Mouse (Mus musculus): ENCODE results near the gene Gm49366. TPM values are rescaled to one million over a fixed set of nuclear protein-coding genes. Genes with fewer than 3 reads are reported as not detected.
"Not testable (repeated sequence)": the region's sequence is repeated elsewhere in the genome, so short reads cannot be mapped to it uniquely, and the experiment has no call there.

Gene Gm49366
- polyA plus RNA-seq, 1 experiment from 2014 or later = not detected

DNA sequence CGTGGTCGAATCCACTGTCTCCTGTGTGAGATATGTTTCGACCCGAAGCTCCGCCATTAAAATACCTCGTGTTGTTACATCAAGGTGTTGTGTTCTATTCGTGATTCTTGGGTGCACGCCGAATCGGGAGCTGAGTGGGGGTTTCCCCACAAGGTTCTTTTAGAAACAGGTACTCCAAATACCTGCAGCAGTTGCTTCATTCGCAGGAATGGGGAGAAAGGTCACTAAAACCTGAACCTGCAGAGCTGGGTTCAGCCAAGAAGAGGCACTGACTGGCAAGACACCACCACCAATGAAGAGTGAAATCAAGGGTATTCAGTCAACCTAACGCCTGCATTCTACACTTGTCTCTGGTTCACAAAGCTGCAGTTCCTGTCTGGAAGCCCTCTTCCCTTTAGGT is 30.5 kb upstream of the Gm49366 start:
- Histone ChIP-seq H3K4me2 (ENCODE audit: low read length) (no peak overlapping the region), H3K27me3 (ENCODE audit: control insufficient read depth, insufficient read depth, low read length) (no peaks in the 10 kb centered on the region), H3K9me3 (ENCODE audit: control insufficient read depth, low read length) (no peaks in the 10 kb centered on the region), H3K36me3 (ENCODE audit: control insufficient read depth, insufficient read depth, low read length) (no peaks in the 10 kb centered on the region), H3K27ac (replicated peaks in 1 of 2; ENCODE audit: control insufficient read depth in 1 of 2, insufficient read depth in 1 of 2, low read depth in 2 of 2, low read length in 2 of 2) (no peak overlapping the region), H3K9ac (ENCODE audit: low read length) (no peak overlapping the region), H3K4me3 (ENCODE audit: control insufficient read depth in 1 of 2, insufficient read depth in 1 of 2, low read depth in 1 of 2, low read length in 2 of 2) (no peak overlapping the region), H3K4me1 (ENCODE audit: control insufficient read depth in 2 of 2, insufficient read depth in 2 of 2, low read length in 2 of 2) (peaks cover 3 to 5% of the 10 kb centered on the region in 2 experiments; a peak in 2 of 4 replicates)
- no peak for ATAC-seq (ENCODE audit: insufficient number of reproducible peaks, insufficient read depth, low FRiP score, low read depth)
- 89% methylated on average over 11 of the region's 12 CpGs for WGBS

DNA sequence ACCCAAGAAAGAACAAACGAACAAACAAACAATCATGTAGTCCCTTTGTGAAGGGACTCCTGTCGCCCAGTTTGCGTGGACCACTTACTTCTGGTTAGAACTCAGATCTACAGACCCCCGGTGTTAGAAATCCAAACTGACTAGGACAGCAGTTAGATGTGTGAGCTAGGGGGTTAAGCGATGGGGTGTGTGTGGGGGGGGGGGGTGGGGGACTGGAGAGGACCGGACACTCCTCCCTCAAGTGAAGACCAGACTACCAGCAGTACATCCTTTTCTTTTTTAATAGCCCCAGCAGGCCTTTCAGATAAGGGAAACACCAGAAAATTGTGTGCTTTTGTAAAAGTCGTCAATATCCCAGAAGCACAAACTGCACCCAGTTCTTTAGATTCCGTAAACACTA is 30.0 kb upstream of the Gm49366 start:
- no peaks in the 10 kb centered on the region for H3K27me3 ChIP-seq (ENCODE audit: control insufficient read depth, insufficient read depth, low read length)
- H3K36me3 ChIP-seq (ENCODE audit: control insufficient read depth, insufficient read depth, low read length) = no peaks in the 10 kb centered on the region
- peak overlapping the region in 1 of 2 experiments; percentile 48; a peak in 3 of 4 replicates for H3K27ac ChIP-seq (replicated peaks in 1 of 2; ENCODE audit: control insufficient read depth in 1 of 2, insufficient read depth in 1 of 2, low read depth in 2 of 2, low read length in 2 of 2)
- H3K9ac ChIP-seq (ENCODE audit: low read length) = peak overlapping the region; percentile 69
- WGBS = 70% methylated on average over 7 of the region's 8 CpGs
- H3K9me3 ChIP-seq (ENCODE audit: control insufficient read depth, low read length) = no peaks in the 10 kb centered on the region
- ATAC-seq (ENCODE audit: insufficient number of reproducible peaks, insufficient read depth, low FRiP score, low read depth) = no peak
- peak overlapping the region; percentile 66 for H3K4me2 ChIP-seq (ENCODE audit: low read length)
- H3K4me1 ChIP-seq (ENCODE audit: control insufficient read depth in 2 of 2, insufficient read depth in 2 of 2, low read length in 2 of 2) = peaks cover 3 to 5% of the 10 kb centered on the region in 2 experiments; a peak in 2 of 4 replicates
- peak overlapping the region in 1 of 2 experiments; percentile 45; a peak in 2 of 4 replicates for H3K4me3 ChIP-seq (ENCODE audit: control insufficient read depth in 1 of 2, insufficient read depth in 1 of 2, low read depth in 1 of 2, low read length in 2 of 2)

DNA sequence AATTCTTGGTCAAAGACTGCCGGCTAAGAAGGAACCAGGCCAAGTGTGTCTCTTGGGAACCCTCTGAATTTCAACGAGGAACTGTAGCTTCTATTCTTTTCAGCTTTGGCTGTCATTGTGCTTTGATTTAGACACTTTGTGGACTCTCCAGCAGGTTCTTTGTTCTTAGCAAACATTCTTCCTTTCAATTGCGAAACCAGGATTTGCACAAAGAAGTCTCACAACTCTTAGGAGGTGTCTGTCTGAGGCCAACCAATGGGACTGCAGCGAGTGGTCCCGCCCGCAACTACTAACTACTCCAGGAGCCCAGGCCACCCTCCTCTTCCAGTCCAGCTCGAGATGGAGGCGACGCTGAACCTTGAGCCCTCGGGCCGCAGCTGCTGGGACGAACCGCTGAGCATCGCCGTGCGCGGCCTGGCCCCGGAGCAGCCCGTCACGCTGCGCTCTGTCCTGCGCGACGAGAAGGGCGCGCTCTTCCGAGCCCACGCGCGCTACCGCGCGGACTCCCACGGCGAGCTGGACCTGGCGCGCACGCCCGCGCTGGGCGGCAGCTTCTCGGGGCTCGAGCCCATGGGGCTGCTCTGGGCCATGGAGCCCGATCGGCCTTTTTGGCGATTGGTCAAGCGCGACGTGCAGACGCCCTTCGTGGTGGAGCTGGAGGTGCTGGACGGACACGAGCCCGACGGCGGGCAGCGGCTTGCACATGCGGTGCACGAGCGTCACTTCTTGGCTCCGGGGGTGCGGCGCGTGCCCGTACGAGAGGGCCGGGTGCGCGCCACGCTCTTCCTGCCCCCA is 29.4 kb upstream of the Gm49366 start, which contains the start of gene Acot1:
Gene Acot1, plus strand, starts transcription at position 320 of the 795 bp plus-strand sequence.
- H3K9me3 ChIP-seq (ENCODE audit: control insufficient read depth, low read length); H3K27me3 ChIP-seq (ENCODE audit: control insufficient read depth, insufficient read depth, low read length); H3K36me3 ChIP-seq (ENCODE audit: control insufficient read depth, insufficient read depth, low read length); H3K4me1 ChIP-seq (ENCODE audit: control insufficient read depth in 2 of 2, insufficient read depth in 2 of 2, low read length in 2 of 2): not testable (repeated sequence)
- H3K4me2 ChIP-seq (ENCODE audit: low read length) = peak within 1 kb of the TSS; percentile 66
- 1% methylated on average over 51 of the region's 70 CpGs for WGBS
- H3K27ac ChIP-seq (replicated peaks in 1 of 2; ENCODE audit: control insufficient read depth in 1 of 2, insufficient read depth in 1 of 2, low read depth in 2 of 2, low read length in 2 of 2) = peak within 1 kb of the TSS in 1 of 2 experiments; percentile 48; a peak in 3 of 4 replicates
- peak within 1 kb of the TSS; percentile 45 to 49 for H3K4me3 ChIP-seq (ENCODE audit: control insufficient read depth in 1 of 2, insufficient read depth in 1 of 2, low read depth in 1 of 2, low read length in 2 of 2)
- H3K9ac ChIP-seq (ENCODE audit: low read length) = peak within 1 kb of the TSS; percentile 69
- ATAC-seq (ENCODE audit: insufficient number of reproducible peaks, insufficient read depth, low FRiP score, low read depth) = peak; percentile 91

DNA sequence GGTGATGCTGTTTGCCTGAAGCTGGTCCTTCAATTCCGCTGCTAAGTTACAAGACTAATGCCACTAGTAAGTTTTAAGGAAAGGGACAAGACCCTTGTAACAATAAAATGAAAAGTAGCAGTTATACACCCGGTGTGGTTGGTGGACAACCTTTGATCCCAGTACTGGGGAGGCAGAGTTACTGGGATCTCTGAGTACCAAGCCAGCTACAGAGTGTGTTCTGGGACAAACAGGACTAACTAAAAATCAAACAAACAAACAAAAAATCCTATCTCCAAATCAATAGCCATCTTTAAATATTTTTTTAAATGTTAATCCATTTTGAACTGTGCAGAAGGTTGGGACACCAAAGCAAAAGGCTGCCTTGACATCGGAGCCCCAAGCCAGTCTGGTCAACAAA is 28.5 kb upstream of the Gm49366 start:
- no peaks in the 10 kb centered on the region for H3K9me3 ChIP-seq (ENCODE audit: control insufficient read depth, low read length)
- 84% methylated on average over 3 of the region's 3 CpGs for WGBS
- peak overlapping the region; percentile 66 for H3K4me2 ChIP-seq (ENCODE audit: low read length)
- H3K4me3 ChIP-seq (ENCODE audit: control insufficient read depth in 1 of 2, insufficient read depth in 1 of 2, low read depth in 1 of 2, low read length in 2 of 2) = peak overlapping the region; percentile 45 to 49
- 0 out of 2 replicates have a peak overlapping the region, but pooled peaks have one; percentile 69 for H3K9ac ChIP-seq (ENCODE audit: low read length)
- H3K36me3 ChIP-seq (ENCODE audit: control insufficient read depth, insufficient read depth, low read length) = peaks cover 6% of the 10 kb centered on the region; the same call in 1 of the 2 replicates
- no peak for ATAC-seq (ENCODE audit: insufficient number of reproducible peaks, insufficient read depth, low FRiP score, low read depth)
- H3K27ac ChIP-seq (replicated peaks in 1 of 2; ENCODE audit: control insufficient read depth in 1 of 2, insufficient read depth in 1 of 2, low read depth in 2 of 2, low read length in 2 of 2) = no peak overlapping the region
- H3K27me3 ChIP-seq (ENCODE audit: control insufficient read depth, insufficient read depth, low read length) = no peaks in the 10 kb centered on the region
- peaks cover 3 to 5% of the 10 kb centered on the region in 2 experiments; a peak in 2 of 4 replicates for H3K4me1 ChIP-seq (ENCODE audit: control insufficient read depth in 2 of 2, insufficient read depth in 2 of 2, low read length in 2 of 2)

DNA sequence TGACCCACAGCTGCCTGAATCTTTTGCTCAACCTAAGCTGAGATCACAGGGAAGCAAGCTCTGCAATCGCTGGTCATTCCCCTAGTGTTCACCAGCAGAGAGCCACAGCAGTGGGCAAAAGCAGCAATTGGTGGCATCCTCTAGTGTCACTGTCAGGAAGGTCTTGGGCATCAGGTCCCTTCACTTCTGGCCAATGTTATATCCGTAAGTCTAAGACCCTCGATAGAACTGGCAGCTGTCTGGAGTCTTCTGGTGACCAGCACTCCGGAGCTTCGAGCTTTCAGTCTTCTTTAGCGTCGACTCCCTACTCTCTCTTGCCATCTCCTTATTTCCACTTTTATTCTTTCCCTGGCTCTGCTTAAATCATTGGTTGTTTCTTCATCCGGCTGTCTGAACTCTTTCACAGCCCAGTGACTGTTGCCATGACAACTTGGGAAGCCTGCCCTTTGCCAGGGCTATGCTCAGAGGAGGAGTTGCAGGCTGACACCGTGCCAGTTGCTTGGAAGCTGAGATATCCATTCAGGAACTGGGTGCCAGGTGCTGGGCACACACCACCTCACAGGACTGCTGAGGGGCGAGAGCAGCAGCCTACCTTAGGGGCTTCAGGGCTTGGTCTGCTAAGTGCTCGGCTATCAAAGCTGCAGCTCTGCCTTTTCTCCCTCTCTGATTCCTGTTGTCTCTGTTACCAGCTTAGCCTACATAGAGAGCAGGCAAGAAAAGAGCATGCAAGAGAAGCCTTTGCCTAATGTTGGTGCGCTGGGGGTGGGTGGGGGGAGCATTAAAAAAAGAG is 27.3 kb upstream of the Gm49366 start:
- peaks cover 3 to 5% of the 10 kb centered on the region in 2 experiments; a peak in 2 of 4 replicates for H3K4me1 ChIP-seq (ENCODE audit: control insufficient read depth in 2 of 2, insufficient read depth in 2 of 2, low read length in 2 of 2)
- H3K27ac ChIP-seq (replicated peaks in 1 of 2; ENCODE audit: control insufficient read depth in 1 of 2, insufficient read depth in 1 of 2, low read depth in 2 of 2, low read length in 2 of 2) = no peak overlapping the region
- H3K4me2 ChIP-seq (ENCODE audit: low read length) = peak overlapping the region; percentile 15; the same call in 1 of the 2 replicates
- H3K9me3 ChIP-seq (ENCODE audit: control insufficient read depth, low read length) = no peaks in the 10 kb centered on the region
- WGBS = 60% methylated on average over 12 of the region's 12 CpGs
- no peaks in the 10 kb centered on the region for H3K27me3 ChIP-seq (ENCODE audit: control insufficient read depth, insufficient read depth, low read length)
- H3K9ac ChIP-seq (ENCODE audit: low read length) = no peak overlapping the region
- H3K4me3 ChIP-seq (ENCODE audit: control insufficient read depth in 1 of 2, insufficient read depth in 1 of 2, low read depth in 1 of 2, low read length in 2 of 2) = no peak overlapping the region
- H3K36me3 ChIP-seq (ENCODE audit: control insufficient read depth, insufficient read depth, low read length) = peaks cover 9% of the 10 kb centered on the region; the same call in 1 of the 2 replicates
- no peak for ATAC-seq (ENCODE audit: insufficient number of reproducible peaks, insufficient read depth, low FRiP score, low read depth)

DNA sequence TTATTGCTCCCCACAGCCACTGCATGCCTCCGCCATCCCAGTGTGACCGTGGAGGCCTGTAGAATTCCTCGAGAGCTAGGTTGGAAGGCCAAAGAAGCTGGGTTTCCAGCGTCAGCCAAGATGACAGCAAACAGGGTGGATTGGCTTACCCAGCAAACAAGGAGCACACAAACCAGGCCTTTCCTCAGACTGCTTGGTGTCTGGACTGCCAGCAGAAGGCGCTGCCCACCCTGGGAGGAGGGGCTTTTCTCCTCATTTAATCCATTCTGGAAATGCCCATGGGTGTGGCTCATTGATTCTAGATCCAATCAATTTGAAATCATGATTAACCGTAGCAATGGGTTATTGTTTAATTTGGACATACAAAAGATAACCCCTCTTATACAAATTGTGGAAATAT is 25.6 kb upstream of the Gm49366 start:
- Histone ChIP-seq H3K4me2 (ENCODE audit: low read length) (no peak overlapping the region), H3K27ac (replicated peaks in 1 of 2; ENCODE audit: control insufficient read depth in 1 of 2, insufficient read depth in 1 of 2, low read depth in 2 of 2, low read length in 2 of 2) (no peak overlapping the region), H3K36me3 (ENCODE audit: control insufficient read depth, insufficient read depth, low read length) (peaks cover 14% of the 10 kb centered on the region; the same call in 1 of the 2 replicates), H3K9me3 (ENCODE audit: control insufficient read depth, low read length) (no peaks in the 10 kb centered on the region), H3K9ac (ENCODE audit: low read length) (no peak overlapping the region), H3K4me3 (ENCODE audit: control insufficient read depth in 1 of 2, insufficient read depth in 1 of 2, low read depth in 1 of 2, low read length in 2 of 2) (no peak overlapping the region), H3K27me3 (ENCODE audit: control insufficient read depth, insufficient read depth, low read length) (no peaks in the 10 kb centered on the region), H3K4me1 (ENCODE audit: control insufficient read depth in 2 of 2, insufficient read depth in 2 of 2, low read length in 2 of 2) (peaks cover 3 to 5% of the 10 kb centered on the region in 2 experiments; a peak in 2 of 4 replicates)
- 61% methylated on average over 6 of the region's 6 CpGs for WGBS
- ATAC-seq (ENCODE audit: insufficient number of reproducible peaks, insufficient read depth, low FRiP score, low read depth) = no peak

DNA sequence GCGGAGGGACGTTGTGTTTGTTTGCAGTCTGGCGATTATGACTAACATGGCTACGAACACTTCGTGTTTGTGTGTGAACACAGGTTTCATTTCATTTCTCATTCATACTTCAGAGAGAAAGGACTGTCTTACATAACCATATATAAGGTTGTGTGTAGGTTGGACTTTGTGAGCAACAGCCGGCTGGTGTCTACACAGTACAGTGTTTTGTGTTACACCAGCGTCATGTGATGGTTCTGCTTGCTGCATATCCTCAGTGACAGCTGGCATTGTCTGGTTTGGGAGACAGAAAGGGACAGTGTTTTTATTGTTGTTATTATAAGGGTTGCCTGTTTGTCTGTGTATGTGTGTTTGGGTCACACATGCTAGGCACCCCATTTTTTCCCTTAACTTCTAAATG is 25.0 kb upstream of the Gm49366 start:
- WGBS = 88% methylated on average over 7 of the region's 7 CpGs

More for the DNA sequence above, 25.0 kb upstream of the Gm49366 start:
- H3K9ac ChIP-seq (ENCODE audit: low read length) = no peak overlapping the region
- H3K4me2 ChIP-seq (ENCODE audit: low read length) = no peak overlapping the region
- H3K36me3 ChIP-seq (ENCODE audit: control insufficient read depth, insufficient read depth, low read length) = peaks cover 14% of the 10 kb centered on the region; the same call in 1 of the 2 replicates
- no peaks in the 10 kb centered on the region for H3K27me3 ChIP-seq (ENCODE audit: control insufficient read depth, insufficient read depth, low read length)
- H3K4me1 ChIP-seq (ENCODE audit: control insufficient read depth in 2 of 2, insufficient read depth in 2 of 2, low read length in 2 of 2) = peaks cover 0 to 3% of the 10 kb centered on the region in 2 experiments; a peak in 2 of 4 replicates
- ATAC-seq (ENCODE audit: insufficient number of reproducible peaks, insufficient read depth, low FRiP score, low read depth) = no peak
- no peak overlapping the region for H3K4me3 ChIP-seq (ENCODE audit: control insufficient read depth in 1 of 2, insufficient read depth in 1 of 2, low read depth in 1 of 2, low read length in 2 of 2)
- H3K9me3 ChIP-seq (ENCODE audit: control insufficient read depth, low read length) = no peaks in the 10 kb centered on the region
- no peak overlapping the region for H3K27ac ChIP-seq (replicated peaks in 1 of 2; ENCODE audit: control insufficient read depth in 1 of 2, insufficient read depth in 1 of 2, low read depth in 2 of 2, low read length in 2 of 2)

Data from heart, embryonic 14.5 days (tissue).